Mouse (Mus musculus): Measurements from ENCODE around the gene Hnrnpul2.

Gene Hnrnpul2

DNA sequence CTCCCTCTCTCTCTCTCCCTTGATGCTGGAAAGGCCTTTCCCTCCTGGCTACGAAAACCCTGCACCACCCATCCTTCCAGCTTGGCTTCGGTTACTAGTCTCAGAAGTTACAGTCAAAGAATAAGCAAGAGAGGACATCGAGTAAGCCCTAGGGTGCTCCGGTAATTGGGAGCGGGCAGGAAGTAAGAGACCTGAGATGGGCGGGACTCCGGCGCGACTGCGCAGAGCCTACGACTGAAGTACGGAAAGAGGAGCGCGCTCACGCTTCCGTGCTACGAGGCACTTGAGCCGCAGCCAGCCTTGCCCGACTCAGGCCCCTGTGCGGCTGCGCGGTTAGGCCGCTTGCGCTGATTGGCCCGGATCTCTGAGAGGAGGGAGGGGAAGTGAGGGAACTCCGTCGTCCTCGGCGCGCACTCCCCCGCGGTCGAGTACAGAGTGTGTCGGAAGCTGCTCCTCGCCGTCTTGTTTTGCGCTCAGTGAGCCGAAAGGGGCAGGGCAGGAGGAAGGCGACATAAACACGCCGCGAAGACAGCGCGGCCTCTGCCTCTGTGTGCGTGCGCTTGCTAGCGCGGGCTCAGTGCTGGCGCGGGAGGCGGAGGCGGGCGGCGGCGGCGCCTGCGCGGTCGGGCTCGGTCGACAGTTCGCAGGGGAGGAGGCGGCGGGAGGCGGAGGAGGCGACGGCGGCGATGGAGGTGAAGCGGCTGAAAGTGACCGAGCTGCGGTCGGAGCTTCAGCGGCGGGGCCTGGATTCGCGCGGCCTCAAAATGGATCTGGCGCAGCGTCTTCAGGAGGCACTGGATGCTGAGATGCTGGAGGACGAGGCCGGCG lies at the start of gene Hnrnpul2:
Gene Hnrnpul2 (plus strand): TSS at position 415 of the 828 bp plus-strand sequence.
- DNase-seq = peak; percentile 96 to 99

DNA sequence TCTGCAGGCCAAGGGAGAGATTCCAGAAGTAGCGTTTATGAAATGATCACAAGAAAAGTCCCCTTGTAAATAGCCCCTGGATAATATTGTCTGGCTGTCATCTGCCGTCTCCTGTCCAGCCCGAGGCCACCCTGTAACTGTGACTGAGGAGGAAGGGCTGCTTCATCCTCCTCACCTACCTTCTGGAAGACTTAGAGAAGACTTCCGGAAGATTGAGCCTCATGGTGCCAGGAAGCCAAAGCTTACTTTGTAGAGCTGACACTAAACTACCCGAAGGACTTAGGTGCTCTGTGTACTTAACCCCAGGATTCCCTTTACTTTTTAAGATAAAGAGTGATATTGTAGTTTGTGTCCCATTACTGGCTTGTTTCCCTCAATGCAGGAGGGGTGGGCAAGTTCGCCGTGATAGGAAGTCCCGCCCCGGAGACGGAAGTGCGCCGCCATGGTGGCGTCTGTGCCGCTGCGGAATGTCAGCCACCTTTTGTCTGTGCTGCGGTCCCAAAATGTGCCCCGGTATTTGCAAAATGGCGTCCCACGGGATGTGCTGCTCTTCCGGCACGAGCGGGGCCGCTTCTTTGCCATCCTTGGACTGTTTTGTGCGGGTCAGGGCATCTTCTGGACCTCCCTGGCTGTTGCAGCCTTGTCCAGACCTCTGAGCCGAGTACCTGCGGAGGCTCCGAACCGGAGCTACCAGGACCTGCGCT lies 49.1 kb upstream of the Hnrnpul2 start, which contains the start of gene Tmem223:
Gene Tmem223 (plus strand): TSS at position 430 of the 704 bp plus-strand sequence.
- peak; percentile 83 to 84 for DNase-seq

DNA sequence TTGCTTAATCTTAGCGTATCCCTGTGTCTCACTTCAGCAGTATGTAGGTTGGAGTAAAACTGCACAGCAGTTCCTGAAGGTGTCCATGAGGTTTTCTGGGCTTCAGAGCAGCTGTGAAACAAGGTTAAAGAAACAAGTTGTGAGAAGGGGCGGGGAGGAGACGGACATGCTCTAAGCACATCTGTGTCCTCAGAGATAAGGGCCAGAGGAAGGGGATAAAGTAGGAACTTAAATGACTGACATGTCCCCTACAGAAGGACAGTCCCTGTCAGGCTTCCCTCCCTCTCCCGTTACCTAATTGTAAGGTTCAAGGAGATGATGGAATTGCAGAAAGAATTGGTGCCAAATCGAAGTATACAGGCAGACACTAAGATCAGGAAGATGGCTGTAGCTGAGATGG lies 46.8 kb upstream of the Hnrnpul2 start:
- no peak for DNase-seq

DNA sequence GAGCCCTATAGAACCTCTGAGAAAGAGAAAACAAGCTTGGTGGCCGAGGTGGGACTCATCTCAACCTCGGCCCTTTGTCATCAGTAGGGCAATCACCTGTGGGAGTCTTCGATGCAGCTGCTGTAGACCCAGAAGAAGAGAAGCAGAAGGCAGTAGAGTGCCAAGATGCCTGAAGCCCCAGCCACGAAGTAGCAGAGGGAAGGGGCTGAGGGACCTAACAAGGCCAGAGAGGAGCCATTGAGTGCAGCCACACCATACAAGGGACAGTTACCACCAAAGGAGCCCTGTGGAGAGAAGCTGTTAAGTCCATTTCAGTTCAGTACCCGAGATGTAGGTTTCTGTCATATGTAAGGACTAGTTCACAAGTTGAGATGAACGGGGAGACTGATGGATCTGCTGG lies 46.4 kb upstream of the Hnrnpul2 start:
- DNase-seq = no peak

DNA sequence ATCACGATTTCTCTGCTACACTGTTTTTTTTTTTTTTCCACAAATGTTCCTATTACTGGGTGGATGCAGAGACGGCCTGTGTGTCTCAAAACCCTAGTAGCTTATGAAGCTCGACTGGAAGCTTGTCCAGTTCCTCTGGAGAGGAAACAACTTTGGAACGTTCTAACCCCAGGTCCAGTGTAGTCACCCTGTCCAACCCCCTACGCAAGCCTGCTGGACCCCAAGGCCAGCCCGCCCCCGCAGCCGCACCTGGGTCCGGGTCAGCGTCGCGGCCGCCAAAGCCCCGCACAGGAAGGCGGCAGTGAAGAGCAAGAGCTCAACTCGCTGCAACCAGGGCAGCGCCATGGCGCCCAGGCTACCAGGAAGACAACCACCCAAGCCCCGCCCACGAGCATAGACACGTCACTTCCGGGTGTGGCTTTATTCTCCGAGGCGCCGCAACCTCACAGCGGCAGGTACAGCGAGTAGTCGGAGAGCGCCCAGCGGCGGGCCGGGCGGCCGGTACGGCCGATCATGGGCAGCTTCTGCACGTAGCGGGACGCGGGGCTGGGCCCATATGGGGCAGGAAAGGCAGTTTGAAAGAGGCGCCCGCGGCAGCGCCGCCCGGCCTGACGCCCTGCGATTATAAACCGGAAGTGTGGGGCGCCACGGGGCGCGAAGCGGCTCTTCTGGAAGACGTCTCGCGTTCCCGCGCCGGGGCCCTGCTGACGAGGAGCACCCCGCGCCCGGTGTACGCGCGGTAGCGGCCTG lies 45.5 kb upstream of the Hnrnpul2 start, which contains the start of gene Tmem179b:
Gene Tmem179b (minus strand): TSS at position 382 of the 750 bp plus-strand sequence.
- DNase-seq = peak; percentile 96 to 98

DNA sequence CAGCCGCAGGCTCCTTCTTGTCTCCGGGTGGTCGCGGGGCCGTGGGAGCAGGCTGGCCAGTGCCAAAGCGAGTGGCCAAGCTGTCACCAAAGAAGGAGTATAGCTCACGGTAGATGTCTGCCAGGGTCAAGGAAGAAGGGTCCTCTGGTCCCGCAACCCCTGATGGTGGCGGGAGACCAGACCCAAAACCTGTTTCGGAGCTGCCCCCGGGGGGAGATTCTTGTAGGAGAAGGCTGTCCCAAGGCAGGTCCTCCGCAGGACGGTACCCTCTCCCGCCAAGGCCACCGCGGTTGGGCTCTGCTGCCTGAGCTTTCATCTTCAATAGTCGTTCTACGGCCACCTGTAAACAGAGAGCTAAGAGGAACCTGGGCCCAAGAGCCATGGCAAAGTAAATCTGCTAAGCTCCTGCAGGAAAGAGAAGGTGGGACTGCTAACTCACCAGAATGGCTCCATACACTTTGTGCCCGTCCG lies 44.8 kb upstream of the Hnrnpul2 start:
- no peak for DNase-seq

DNA sequence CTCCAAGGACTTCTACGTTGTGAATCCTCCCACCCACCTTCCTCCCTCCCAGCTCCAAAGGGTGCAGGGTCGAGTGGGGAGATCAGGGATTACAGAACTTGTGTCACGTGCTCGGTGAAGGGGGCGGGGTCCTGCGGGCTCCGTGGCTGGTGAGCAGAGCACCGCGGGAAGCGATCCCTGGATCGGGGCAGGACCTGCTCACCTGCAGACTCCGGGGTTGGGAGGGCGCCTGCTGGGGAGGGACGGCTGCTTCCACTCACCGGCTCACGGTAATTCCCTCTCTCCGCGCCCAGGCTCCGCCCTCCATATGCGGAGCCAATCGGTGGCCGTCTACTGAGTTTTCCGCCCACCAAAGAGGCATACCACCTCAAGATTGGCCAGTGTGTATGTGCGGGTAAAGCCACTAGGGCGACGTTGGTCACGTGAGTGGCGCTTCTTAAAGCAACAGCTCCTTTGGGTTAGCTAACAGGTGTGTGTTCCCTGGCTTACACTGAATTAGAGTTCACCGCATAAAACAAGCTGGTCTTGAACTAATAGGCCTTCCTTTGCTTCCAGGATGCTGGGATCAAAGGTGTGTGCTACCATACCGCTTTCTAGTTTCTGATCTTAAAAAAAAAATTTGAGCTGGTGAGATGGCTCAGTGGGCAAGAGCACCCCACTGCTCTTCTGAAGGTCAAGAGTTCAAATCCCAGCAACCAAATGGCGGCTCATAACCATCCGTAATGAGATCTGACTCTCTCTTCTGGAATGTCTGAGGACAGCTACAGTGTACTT lies 33.6 kb upstream of the Hnrnpul2 start, which contains the start of gene Taf6l:
Gene Taf6l (minus strand): TSS at position 410 of the 774 bp plus-strand sequence.
- peak; percentile 88 to 93 for DNase-seq

DNA sequence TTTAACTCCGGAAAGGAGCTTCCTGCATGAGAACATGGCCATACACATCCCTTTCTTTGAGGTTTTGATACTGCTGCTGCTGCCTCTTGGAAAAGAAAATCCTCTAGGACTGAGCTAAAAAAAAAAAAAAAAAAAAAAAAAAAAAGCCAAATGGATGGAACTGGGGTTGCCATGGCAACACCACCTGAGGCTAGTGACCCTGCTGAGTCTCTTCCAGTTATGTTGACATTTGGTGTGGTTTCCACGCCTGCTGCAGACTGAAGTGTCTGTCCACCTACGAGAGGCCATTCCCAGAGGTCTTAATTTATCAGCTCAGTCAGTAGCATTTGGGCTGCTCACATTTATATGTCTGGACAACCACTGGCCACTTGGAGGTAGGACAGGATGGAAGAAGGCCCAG lies 31.3 kb upstream of the Hnrnpul2 start:
- no peak for DNase-seq

DNA sequence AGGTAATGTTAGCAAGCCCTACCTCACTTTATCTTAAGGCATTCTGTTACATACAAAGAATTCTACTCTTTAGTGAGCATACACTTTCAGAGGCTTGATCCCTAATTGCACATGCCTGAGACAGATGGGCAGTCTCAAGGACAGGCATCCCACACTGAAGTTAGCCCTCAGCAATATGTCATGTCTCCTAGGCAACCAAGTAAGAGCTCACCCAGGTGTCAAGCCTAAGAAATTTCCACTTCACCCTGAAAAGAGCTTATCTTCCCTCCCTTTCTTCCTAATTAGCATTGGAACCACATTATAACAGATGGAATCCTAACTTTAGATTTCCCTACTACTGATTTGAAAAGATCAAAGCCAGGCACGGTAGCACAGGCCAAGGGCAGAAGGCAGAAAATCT lies 30.6 kb upstream of the Hnrnpul2 start:
- no peak for DNase-seq

DNA sequence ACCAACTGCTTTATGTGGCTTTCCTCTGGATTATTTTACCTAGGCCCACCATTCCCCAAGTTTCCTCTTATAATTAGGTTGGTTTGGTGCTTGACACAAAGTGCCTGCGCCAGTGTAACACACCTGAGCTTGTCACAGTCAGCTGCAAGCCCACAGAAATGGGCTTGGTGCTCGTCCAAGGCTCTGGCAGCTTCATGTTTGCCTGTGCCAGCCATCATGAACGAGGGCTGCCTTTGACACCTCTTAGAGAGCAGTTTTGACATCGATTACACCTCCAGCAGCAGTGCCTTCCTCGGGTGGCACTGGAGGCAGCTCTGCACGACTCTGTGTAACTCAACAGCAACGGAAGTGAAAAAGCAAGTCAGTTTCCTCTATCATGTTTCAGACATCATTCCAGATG lies 29.6 kb upstream of the Hnrnpul2 start:
- no peak for DNase-seq

DNA sequence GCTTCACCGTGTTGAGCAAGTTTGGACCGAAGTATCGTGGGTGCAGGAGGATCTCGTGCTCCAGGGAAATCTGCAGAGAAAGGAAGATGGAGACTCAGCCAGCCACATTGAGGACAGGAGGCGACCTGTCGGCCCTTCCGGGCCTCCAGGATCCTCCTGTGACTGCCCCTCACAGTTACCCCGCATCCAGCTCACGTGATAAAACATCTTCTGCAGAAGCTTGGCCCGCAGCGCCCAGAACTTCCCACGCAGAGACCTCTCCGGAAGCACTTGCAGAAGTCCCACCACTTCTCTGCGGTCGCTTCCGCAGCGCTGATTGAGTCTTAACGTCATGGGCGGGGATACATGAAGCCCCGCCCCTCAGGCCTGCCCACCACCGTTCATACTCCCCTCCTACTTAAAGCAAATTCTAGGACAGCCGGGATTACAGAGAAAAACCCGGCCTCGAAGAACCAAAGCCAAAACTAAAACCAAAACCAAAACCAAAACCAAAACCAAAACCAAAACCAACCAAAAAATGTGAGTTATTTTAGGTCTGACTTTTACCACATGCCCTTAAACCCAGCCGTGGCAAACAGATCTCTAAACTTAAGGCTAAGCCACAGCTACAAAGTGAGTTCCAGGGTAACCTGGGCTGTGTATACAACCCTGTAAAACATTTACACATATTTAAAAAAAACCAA lies 21.4 kb upstream of the Hnrnpul2 start, which contains the start of gene Polr2g:
Gene Polr2g (minus strand): TSS at position 314 of the 683 bp plus-strand sequence.
- peak; percentile 85 to 91 for DNase-seq

DNA sequence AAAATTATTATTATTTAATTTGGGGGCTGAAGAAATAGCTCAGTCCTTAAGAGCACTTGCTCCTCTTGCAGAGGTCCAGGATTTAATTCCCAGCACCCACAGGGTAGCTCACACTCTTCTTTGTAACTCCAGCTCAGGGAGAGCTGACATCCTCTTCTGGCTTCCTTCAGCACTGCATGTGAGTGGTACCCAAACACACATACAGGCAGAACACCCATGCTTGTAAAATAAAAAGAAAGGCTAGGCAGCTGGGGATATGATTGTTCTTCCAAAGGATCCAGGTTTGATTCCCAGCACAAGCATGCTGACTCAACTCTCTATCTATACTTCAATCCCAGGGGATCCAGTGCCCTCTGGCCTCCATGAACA lies 20.9 kb upstream of the Hnrnpul2 start:
- no peak for DNase-seq

DNA sequence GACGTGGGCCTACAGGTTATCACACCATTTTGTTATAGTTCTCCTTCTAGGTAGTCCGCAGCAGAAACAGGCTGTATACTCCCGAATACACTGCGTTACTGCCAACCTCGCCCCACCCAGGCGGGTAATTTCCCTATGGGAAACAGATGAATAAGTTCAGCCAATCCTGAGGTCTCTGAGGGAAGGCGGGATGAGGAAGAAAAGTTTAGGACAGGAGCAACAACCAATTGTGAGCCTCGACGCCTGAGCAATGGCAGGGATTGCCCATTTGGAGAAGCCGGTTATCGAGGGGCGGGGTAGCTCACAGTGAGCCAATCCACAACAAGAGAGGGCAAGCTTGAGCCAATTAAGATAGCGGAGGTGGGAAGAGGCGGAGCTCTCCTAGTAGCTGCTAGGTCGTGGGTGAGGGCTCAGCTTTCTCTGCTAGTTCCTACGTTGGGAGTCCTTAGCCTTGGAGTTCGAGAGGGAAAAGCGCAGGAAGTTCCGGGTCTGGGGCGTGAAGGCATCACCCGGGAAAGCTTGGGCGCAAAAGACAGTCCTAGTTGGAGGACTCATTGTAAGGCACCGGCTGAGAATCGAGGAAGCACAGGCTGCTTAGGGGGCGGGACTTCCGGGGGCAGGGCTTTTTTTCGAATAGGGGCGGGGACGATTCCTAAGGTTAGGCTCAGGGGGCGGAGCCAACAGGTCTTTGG lies 17.5 kb upstream of the Hnrnpul2 start, which contains the start of gene Zbtb3:
Gene Zbtb3 (plus strand): TSS at position 426 of the 692 bp plus-strand sequence.
- DNase-seq = peak; percentile 87 to 94

DNA sequence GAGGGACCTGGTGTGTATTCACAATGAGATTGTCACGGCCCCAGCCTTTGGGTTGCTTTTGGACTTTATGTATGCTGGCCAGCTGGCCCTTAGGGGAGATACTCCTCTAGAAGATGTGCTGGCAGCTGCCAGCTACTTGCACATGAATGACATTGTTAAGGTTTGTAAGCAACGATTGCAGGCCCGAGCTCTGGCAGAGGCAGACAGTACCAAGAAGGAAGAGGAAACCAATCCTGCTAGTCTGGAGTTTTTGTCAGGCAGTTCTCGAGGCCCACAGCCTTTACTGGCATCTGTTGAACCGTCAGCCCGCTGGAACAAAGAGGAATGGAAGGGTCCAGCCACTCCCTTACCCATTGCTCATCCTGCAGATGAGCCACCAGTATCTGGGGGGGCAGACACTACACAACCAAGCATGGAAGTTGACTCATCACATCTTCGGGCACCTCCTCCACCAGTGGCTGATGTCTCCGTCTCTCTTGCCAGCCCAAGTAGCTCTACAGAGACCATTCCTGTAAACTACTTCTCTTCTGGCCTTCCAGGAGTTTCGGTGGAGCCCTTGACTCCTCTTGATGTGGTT lies 16.5 kb upstream of the Hnrnpul2 start:
- no peak for DNase-seq

DNA sequence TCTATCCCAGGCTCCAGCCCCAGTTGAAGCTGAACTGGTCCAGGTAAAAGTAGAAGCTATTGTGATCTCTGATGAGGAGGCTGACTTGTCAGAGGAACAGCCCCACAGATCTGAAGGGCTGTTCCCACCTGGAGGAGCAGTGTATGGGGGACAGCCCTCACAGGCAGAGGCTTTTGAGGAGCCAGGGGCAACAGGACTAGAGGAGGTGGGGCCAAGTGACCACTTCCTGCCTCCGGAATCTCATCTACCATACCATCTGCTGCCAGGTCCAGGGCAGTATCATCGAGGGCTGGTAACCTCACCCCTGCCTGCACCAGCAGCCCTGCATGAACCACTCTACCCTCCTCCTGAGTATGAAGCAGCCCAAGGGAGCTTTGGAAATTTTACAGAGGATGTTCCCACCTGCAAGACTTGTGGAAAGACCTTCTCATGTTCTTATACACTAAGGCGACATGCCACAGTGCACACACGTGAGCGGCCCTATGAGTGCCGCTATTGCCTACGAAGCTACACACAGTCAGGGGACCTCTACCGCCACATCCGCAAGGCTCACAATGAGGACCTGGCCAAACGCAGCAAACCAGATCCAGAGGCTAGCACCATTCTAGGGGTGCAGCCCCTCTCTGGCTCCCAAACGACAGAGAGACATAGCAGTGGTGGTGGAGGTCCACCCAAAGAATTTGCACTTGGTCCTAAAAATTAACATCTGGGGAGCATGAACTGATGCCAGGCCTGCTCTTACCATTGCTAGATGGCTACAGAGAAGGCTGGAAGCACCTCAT lies 15.7 kb upstream of the Hnrnpul2 start:
- DNase-seq = no peak

DNA sequence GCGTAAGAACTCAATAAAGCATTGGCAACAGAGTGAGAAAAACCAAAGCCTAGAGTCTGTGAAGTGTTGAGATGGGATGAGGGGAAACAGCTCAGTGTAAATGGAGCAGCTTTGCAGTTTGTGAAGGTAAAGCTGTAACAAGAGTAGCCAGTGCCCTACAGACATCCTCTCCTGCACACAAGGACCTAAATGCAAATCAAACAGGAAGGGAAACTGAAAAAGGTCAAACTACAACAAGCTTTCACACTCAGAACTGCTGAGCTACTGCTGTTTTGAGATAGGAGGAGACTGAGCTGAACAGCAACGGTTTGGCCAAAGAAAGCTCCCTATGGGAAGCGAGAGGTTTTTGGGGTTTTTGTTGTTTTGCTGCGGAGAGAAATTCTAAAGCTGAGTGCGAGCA lies 13.0 kb upstream of the Hnrnpul2 start:
- no peak for DNase-seq

DNA sequence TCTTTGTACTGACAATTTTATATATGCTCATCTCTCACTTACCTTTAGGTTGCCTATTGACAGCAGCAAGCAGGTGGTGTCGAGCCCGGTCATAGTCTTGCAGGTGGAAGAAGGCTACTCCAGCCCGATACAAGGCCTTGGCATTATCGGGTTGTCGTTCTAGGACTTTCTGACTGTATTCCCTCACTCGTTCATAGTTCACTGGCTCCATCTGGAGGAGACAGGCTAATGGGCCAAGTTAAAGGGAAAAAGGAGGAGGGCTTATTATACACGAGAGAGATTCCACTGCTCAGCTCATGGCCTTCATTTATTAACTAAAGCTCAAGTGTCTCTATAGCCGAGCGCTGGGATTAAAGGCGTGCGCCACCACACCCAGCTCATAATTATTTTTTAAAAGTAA lies 4.0 kb upstream of the Hnrnpul2 start:
- DNase-seq = no peak

DNA sequence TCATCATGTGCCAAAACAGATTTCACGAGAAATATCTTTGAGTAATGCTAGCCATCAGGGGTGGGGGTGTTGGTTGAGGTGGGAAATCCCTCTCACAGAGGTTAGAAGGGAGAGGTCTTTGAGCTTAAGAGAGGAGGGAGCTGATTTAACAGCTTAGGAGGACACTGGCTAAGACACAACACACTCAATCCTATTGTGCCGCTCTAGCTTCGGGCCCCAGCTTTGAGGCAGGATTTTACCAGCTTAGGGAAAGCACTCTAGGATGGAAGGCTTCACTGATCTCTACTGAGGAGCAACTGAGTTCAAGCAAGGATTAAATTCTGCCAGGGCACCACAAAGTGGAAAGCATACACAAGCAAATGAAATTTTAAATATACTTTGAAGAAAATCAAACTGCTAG lies 2.8 kb upstream of the Hnrnpul2 start:
- DNase-seq = no peak

DNA sequence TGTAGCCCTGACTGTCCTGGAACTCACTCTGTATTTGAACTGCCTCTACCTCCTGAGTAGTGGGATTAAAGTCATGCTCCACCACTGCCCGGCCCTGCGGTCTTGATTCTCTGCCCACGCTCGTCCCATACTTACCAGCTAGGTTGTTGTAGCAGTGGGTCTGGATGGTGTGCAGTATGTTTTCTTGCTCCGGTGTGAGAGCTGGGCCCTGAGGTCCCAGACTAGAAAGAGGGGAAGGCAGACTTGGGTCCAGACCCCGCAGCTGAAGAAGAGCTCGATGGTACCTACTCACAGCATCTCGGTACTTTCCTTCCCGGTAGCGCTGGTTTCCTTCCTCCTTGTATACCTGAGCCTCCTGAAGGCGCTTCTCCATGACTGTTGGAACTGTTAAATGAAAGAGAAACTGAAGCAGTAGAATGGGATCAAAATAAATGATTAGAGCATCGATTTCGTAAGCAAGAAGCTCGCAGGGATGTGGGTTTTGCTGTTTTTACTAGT lies 1.5 kb upstream of the Hnrnpul2 start:
- DNase-seq = peak in 1 of 2 experiments; percentile 21
